Comparison of ENCODE assay signal across 8 mouse cellular contexts in genomic region chr1:74304339-74304790, GRCm38 (mm10). TPM values are rescaled to one million over a fixed set of nuclear protein-coding genes. Genes with fewer than 3 reads are reported as not detected.
DNase-seq lines count a peak whose midpoint lies in the region; ATAC-seq and TF ChIP-seq lines count a peak whose summit lies in the region.

No protein-coding gene starts in this region.

- H3K9ac ChIP-seq in heart, embryonic 15.5 days = peak overlapping the region; percentile 88
- H3K9ac ChIP-seq in midbrain, embryonic 12.5 days (replicated peaks) = peak overlapping the region; percentile 52; the same call in 1 of the 2 replicates

- DNase-seq in heart, adult 18-20 months = no peak
- DNase-seq in left cerebral cortex, postnatal 4 days = no peak
- DNase-seq in B cell, adult 2 months = no peak
- no peak for DNase-seq in layer of hippocampus, adult 11-12 months (ENCODE audit: low spot score)

- peak overlapping the region; percentile 75 for H3K4me2 ChIP-seq in heart, embryonic 15.5 days
- peak overlapping the region; percentile 81 for H3K4me2 ChIP-seq in midbrain, embryonic 12.5 days (replicated peaks)

- ATAC-seq in heart, embryonic 15.5 days (replicated peaks; ENCODE audit: insufficient number of reproducible peaks, insufficient read depth, low FRiP score, low read depth) = peak; percentile 10; the same call in 1 of the 2 replicates
- peak; percentile 36 for ATAC-seq in inflammation-experienced regulatory T-cells, adult 6 months
- no peak for ATAC-seq in midbrain, embryonic 12.5 days (ENCODE audit: low FRiP score, low read depth)

- no peaks in the 10 kb centered on the region for H3K27me3 ChIP-seq in heart, embryonic 15.5 days
- H3K27me3 ChIP-seq in midbrain, embryonic 12.5 days = peaks cover 23% of the 10 kb centered on the region

- TF ChIP-seq POLR2A in bone marrow macrophage, adult 2 months (IDR thresholded peaks at IDR 0.05; ENCODE audit: borderline replicate concordance, low read depth, low read length) = no peak

- intact Hi-C loops in left cerebral cortex, postnatal 4 days (cut with DNase I) = loop anchor here (5.0 kb wide), 1 partner anchor 53 kb away; no protein-coding TSS in a partner anchor

- H3K27ac ChIP-seq in heart, embryonic 15.5 days = peak overlapping the region; percentile 91
- H3K27ac ChIP-seq in bone marrow macrophage, adult 2 months (ENCODE audit: insufficient read depth, low read depth, low read length) = peak overlapping the region; percentile 67
- H3K27ac ChIP-seq in midbrain, embryonic 12.5 days (replicated peaks) = no peak overlapping the region

- H3K4me3 ChIP-seq in heart, embryonic 15.5 days = peak overlapping the region; percentile 76
- H3K4me3 ChIP-seq in bone marrow macrophage, adult 2 months (ENCODE audit: insufficient read depth, low read length) = peak overlapping the region; percentile 85
- peak overlapping the region; percentile 48 for H3K4me3 ChIP-seq in midbrain, embryonic 12.5 days

- WGBS in heart, embryonic 15.5 days = 7% methylated on average over 12 of the region's 12 CpGs
- WGBS in midbrain, embryonic 12.5 days = 9% methylated on average over 12 of the region's 12 CpGs

- no peak for TF ChIP-seq CTCF in bone marrow macrophage, adult 2 months (IDR thresholded peaks at IDR 0.05; ENCODE audit: low read depth, low read length)

- no peaks in the 10 kb centered on the region for H3K9me3 ChIP-seq in heart, embryonic 15.5 days (replicated peaks)
- H3K9me3 ChIP-seq in midbrain, embryonic 12.5 days = no peaks in the 10 kb centered on the region

- H3K4me1 ChIP-seq in heart, embryonic 15.5 days (replicated peaks) = peaks cover 50% of the 10 kb centered on the region
- H3K4me1 ChIP-seq in bone marrow macrophage, adult 2 months (ENCODE audit: control insufficient read depth, insufficient read depth, low read length) = peaks cover 54% of the 10 kb centered on the region
- peaks cover 10% of the 10 kb centered on the region for H3K4me1 ChIP-seq in midbrain, embryonic 12.5 days

- no peaks in the 10 kb centered on the region for H3K36me3 ChIP-seq in heart, embryonic 15.5 days
- no peaks in the 10 kb centered on the region for H3K36me3 ChIP-seq in midbrain, embryonic 12.5 days

RNA-seq across cellular contexts. Expression of gene Tmbim1, which starts 1.1 kb away (rescaled TPM):
- polyA plus RNA-seq in heart, embryonic 15.5 days (2015; fragmentation: Nextera tagmentation; extraction: Ambion mirVana) = 44.9 and 48.1 TPM in 2 replicates
- 10 to 100 TPM; 40.2 to 46.3 TPM for total RNA-seq in heart, adult 18-20 months (2021)
- polyA plus RNA-seq in bone marrow macrophage, adult 2 months (2012; ENCODE audit: insufficient read depth, insufficient read length, missing spikeins) = 73.6 and 74.7 TPM in 2 replicates
- polyA plus RNA-seq in inflammation-experienced regulatory T-cells, adult 6 months (2017; shearing (Covaris generic)) = 10 to 100 TPM; 15.7 to 27.4 (median 17.9) TPM
- 6.7 and 9.8 TPM in 2 replicates for polyA plus RNA-seq in midbrain, embryonic 12.5 days (2016; fragmentation: Nextera tagmentation; extraction: Ambion mirVana)
- total RNA-seq in left cerebral cortex, postnatal 4 days (2021) = 1 to 10 TPM; 5.2 to 5.3 TPM

RNA-seq across cellular contexts. Expression of gene Pnkd, which starts 19.6 kb away (rescaled TPM):
- polyA plus RNA-seq in heart, embryonic 15.5 days (2015; fragmentation: Nextera tagmentation; extraction: Ambion mirVana) = 276 and 288 TPM in 2 replicates
- total RNA-seq in heart, adult 18-20 months (2021) = 100 to 1,000 TPM; 138 to 151 TPM
- 37.6 and 37.8 TPM in 2 replicates for polyA plus RNA-seq in bone marrow macrophage, adult 2 months (2012; ENCODE audit: insufficient read depth, insufficient read length, missing spikeins)
- polyA plus RNA-seq in inflammation-experienced regulatory T-cells, adult 6 months (2017; shearing (Covaris generic)) = 100 to 1,000 TPM in 1 of 3 experiments, 10 to 100 TPM in 2; 90.4 to 101 (median 95.6) TPM
- 75.0 and 85.3 TPM in 2 replicates for polyA plus RNA-seq in midbrain, embryonic 12.5 days (2016; fragmentation: Nextera tagmentation; extraction: Ambion mirVana)
- total RNA-seq in left cerebral cortex, postnatal 4 days (2021) = 10 to 100 TPM; 98.6 to 99.4 TPM

RNA-seq across cellular contexts. Expression of gene Aamp, which starts 19.8 kb away (rescaled TPM):
- polyA plus RNA-seq in heart, embryonic 15.5 days (2015; fragmentation: Nextera tagmentation; extraction: Ambion mirVana) = 168 and 209 TPM in 2 replicates
- 100 to 1,000 TPM in 1 of 2 experiments, 10 to 100 TPM in 1; 99.8 to 102 TPM for total RNA-seq in heart, adult 18-20 months (2021)
- polyA plus RNA-seq in bone marrow macrophage, adult 2 months (2012; ENCODE audit: insufficient read depth, insufficient read length, missing spikeins) = 104 and 124 TPM in 2 replicates
- polyA plus RNA-seq in inflammation-experienced regulatory T-cells, adult 6 months (2017; shearing (Covaris generic)) = 100 to 1,000 TPM; 150 to 222 (median 210) TPM
- polyA plus RNA-seq in midbrain, embryonic 12.5 days (2016; fragmentation: Nextera tagmentation; extraction: Ambion mirVana) = 176 and 181 TPM in 2 replicates
- total RNA-seq in left cerebral cortex, postnatal 4 days (2021) = 100 to 1,000 TPM; 122 to 124 TPM

RNA-seq across cellular contexts. Expression of gene Gpbar1, which starts 26.0 kb away (rescaled TPM):
- 0.13 and 0.34 TPM in 2 replicates for polyA plus RNA-seq in heart, embryonic 15.5 days (2015; fragmentation: Nextera tagmentation; extraction: Ambion mirVana)
- total RNA-seq in heart, adult 18-20 months (2021) = not detected
- polyA plus RNA-seq in bone marrow macrophage, adult 2 months (2012; ENCODE audit: insufficient read depth, insufficient read length, missing spikeins) = not detected in 2 replicates
- under 1 TPM in 1 of 3 experiments, not detected in 2; 0.34 TPM for polyA plus RNA-seq in inflammation-experienced regulatory T-cells, adult 6 months (2017; shearing (Covaris generic))
- polyA plus RNA-seq in midbrain, embryonic 12.5 days (2016; fragmentation: Nextera tagmentation; extraction: Ambion mirVana) = not detected in 2 replicates
- not detected for total RNA-seq in left cerebral cortex, postnatal 4 days (2021)

RNA-seq across cellular contexts. Expression of gene Catip, which starts 57.5 kb away (rescaled TPM):
- polyA plus RNA-seq in heart, embryonic 15.5 days (2015; fragmentation: Nextera tagmentation; extraction: Ambion mirVana) = 0.38 and 0.39 TPM in 2 replicates
- total RNA-seq in heart, adult 18-20 months (2021) = under 1 TPM in 1 of 2 experiments, not detected in 1; 0.44 TPM
- polyA plus RNA-seq in bone marrow macrophage, adult 2 months (2012; ENCODE audit: insufficient read depth, insufficient read length, missing spikeins) = 0.60 and 0.76 TPM in 2 replicates
- polyA plus RNA-seq in inflammation-experienced regulatory T-cells, adult 6 months (2017; shearing (Covaris generic)) = not detected
- polyA plus RNA-seq in midbrain, embryonic 12.5 days (2016; fragmentation: Nextera tagmentation; extraction: Ambion mirVana) = 0.58 and 0.66 TPM in 2 replicates
- total RNA-seq in left cerebral cortex, postnatal 4 days (2021) = 1 to 10 TPM in 1 of 2 experiments, under 1 TPM in 1; 0.74 to 1.1 TPM
